ENCODE assay signal across 25 mouse cellular contexts in genomic region chr19:55290621-55291270, GRCm38 (mm10). TPM values are rescaled to one million over a fixed set of nuclear protein-coding genes. Genes with fewer than 3 reads are reported as not detected.
"Had no signal": no experiment of that assay in that cellular context is flagged by ENCODE, and none has a peak within 500 bp of the region (broad histone marks: within the 10 kb centered on the region; RNA-seq: fewer than 3 reads in every experiment).

No protein-coding gene starts in this region.

- H3K4me3 ChIP-seq: intestine, embryonic 15.5 days; kidney, embryonic 15.5 days; limb, embryonic 12.5 days; limb, embryonic 15.5 days; megakaryocyte, embryonic 14.5 days; midbrain, embryonic 10.5 days; midbrain, embryonic 13.5 days; myocyte; neural tube, embryonic 13.5 days had no signal

- H3K9ac ChIP-seq: intestine, embryonic 15.5 days; kidney, embryonic 15.5 days; limb, embryonic 12.5 days; limb, embryonic 15.5 days; lung, embryonic 14.5 days; midbrain, embryonic 13.5 days; neural tube, embryonic 13.5 days had no signal

- DNase-seq: kidney, adult 11 months; kidney, adult 8-10 months; kidney, postnatal 10 days; kidney, postnatal 36 days; layer of hippocampus, postnatal 36 days; left cerebral cortex, postnatal 4 days; lung, embryonic 14.5 days; retina, postnatal 1 day; right cerebral cortex, postnatal 25 days; thymus, adult 18-20 months; thymus, postnatal 36 days had no signal

- H3K9me3 ChIP-seq: intestine, embryonic 15.5 days; kidney, embryonic 15.5 days; limb, embryonic 12.5 days; limb, embryonic 15.5 days; megakaryocyte, embryonic 14.5 days; midbrain, embryonic 10.5 days; midbrain, embryonic 13.5 days; neural tube, embryonic 13.5 days had no signal

- ATAC-seq: intestine, embryonic 15.5 days; lung, postnatal 0 days; midbrain, embryonic 13.5 days; midbrain, embryonic 16.5 days had no signal

- H3K27ac ChIP-seq: intestine, embryonic 15.5 days; kidney, embryonic 15.5 days; limb, embryonic 12.5 days; limb, embryonic 15.5 days; macrophage; midbrain, embryonic 10.5 days; midbrain, embryonic 13.5 days; neural tube, embryonic 13.5 days had no signal

- H3K4me2 ChIP-seq: intestine, embryonic 15.5 days; kidney, embryonic 15.5 days; limb, embryonic 12.5 days; limb, embryonic 15.5 days; lung, embryonic 14.5 days; midbrain, embryonic 13.5 days; neural tube, embryonic 13.5 days had no signal

- H3K27me3 ChIP-seq: intestine, embryonic 15.5 days; kidney, embryonic 15.5 days; limb, embryonic 12.5 days; limb, embryonic 15.5 days; megakaryocyte, embryonic 14.5 days; midbrain, embryonic 13.5 days; neural tube, embryonic 13.5 days had no signal

- H3K4me1 ChIP-seq: intestine, embryonic 15.5 days; kidney, embryonic 15.5 days; limb, embryonic 12.5 days; limb, embryonic 15.5 days; neural tube, embryonic 13.5 days had no signal

RNA-seq across cellular contexts. Expression of gene Gucy2g, which starts 49.7 kb away (rescaled TPM):
- total RNA-seq: monocyte, adult 5-6 weeks; neutrophil, adult 5-6 weeks had no signal
- polyA plus RNA-seq: intestine, embryonic 15.5 days; limb, embryonic 12.5 days; lung, embryonic 14.5 days; macrophage; midbrain, embryonic 10.5 days; neural tube, embryonic 13.5 days had no signal
